Mouse (Mus musculus): ENCODE measurements around the gene Cfap97d1. TPM values are rescaled to one million over a fixed set of nuclear protein-coding genes. Genes with fewer than 3 reads are reported as not detected.
"Not testable (repeated sequence)": the region's sequence is repeated elsewhere in the genome, so short reads cannot be mapped to it uniquely, and the experiment has no call there.

The Cfap97d1 gene
- total RNA-seq, 2 experiments from 2014 or later, result not detected

- no peak for DNase-seq (ENCODE audit: low spot score in 2 of 2)
- intact Hi-C loops (cut with DNase I), result no loop called here
Observed at GRCm38 (mm10) chr11:101971410-101971809, 12.7 kb upstream of the Cfap97d1 start.

GRCm38 (mm10) chr11:101972097-101972496, 12.0 kb upstream of the Cfap97d1 start:
- intact Hi-C loops (cut with DNase I), result no loop called here

GRCm38 (mm10) chr11:101972651-101973050, 11.4 kb upstream of the Cfap97d1 start:
- intact Hi-C loops (cut with DNase I), result no loop called here
- no peak for DNase-seq (ENCODE audit: low spot score in 2 of 2)

More at GRCm38 (mm10) chr11:101972097-101972496, 12.0 kb upstream of the Cfap97d1 start:
- DNase-seq (ENCODE audit: low spot score in 2 of 2), result no peak

GRCm38 (mm10) chr11:101973496-101973895, 10.6 kb upstream of the Cfap97d1 start:
- DNase-seq (ENCODE audit: low spot score in 2 of 2), result no peak
- intact Hi-C loops (cut with DNase I), result no loop called here

GRCm38 (mm10) chr11:101974181-101974580, 9.9 kb upstream of the Cfap97d1 start:
- DNase-seq (ENCODE audit: low spot score in 2 of 2), result no peak
- intact Hi-C loops (cut with DNase I), result no loop called here

- intact Hi-C loops (cut with DNase I), result no loop called here
- DNase-seq (ENCODE audit: low spot score in 2 of 2), result no peak
Observed at GRCm38 (mm10) chr11:101974923-101975322, 9.2 kb upstream of the Cfap97d1 start.

- intact Hi-C loops (cut with DNase I), result no loop called here
- no peak for DNase-seq (ENCODE audit: low spot score in 2 of 2)
Observed at GRCm38 (mm10) chr11:101976949-101977348, 7.1 kb upstream of the Cfap97d1 start.

- no peak for DNase-seq (ENCODE audit: low spot score in 2 of 2)
- intact Hi-C loops (cut with DNase I), result no loop called here
Observed at GRCm38 (mm10) chr11:101979140-101979539, 4.9 kb upstream of the Cfap97d1 start.

- intact Hi-C loops (cut with DNase I), result no loop called here
Observed at GRCm38 (mm10) chr11:101980603-101981157, 3.4 kb upstream of the Cfap97d1 start.

GRCm38 (mm10) chr11:101981850-101982249, 2.2 kb upstream of the Cfap97d1 start:
- intact Hi-C loops (cut with DNase I), result no loop called here
- DNase-seq (ENCODE audit: low spot score in 2 of 2), result peak in 1 of 2 experiments; percentile 58

More at GRCm38 (mm10) chr11:101980603-101981157, 3.4 kb upstream of the Cfap97d1 start:
- no peak for DNase-seq (ENCODE audit: low spot score in 2 of 2)

GRCm38 (mm10) chr11:101982981-101983411, 1.1 kb upstream of the Cfap97d1 start:
- DNase-seq (ENCODE audit: low spot score in 2 of 2), result peak in 1 of 2 experiments; percentile 35
- intact Hi-C loops (cut with DNase I), result no loop called here

GRCm38 (mm10) chr11:101983431-101983921, 603 bp upstream of the Cfap97d1 start:
- intact Hi-C loops (cut with DNase I), result no loop called here
- DNase-seq (ENCODE audit: low spot score in 2 of 2), result no peak

- DNase-seq (ENCODE audit: low spot score in 2 of 2); intact Hi-C loops (cut with DNase I): not testable (repeated sequence)
Observed at GRCm38 (mm10) chr11:101985450-101985849, 1.4 kb downstream of the Cfap97d1 start.

GRCm38 (mm10) chr11:101985990-101986389, 1.9 kb downstream of the Cfap97d1 start:
- intact Hi-C loops (cut with DNase I), result loop anchor here (1.0 to 2.0 kb wide), 3 partner anchors 54 to 155 kb away; no protein-coding TSS in a partner anchor
- peak; percentile 81 to 85 for DNase-seq (ENCODE audit: low spot score in 2 of 2)

GRCm38 (mm10) chr11:101986913-101987312, 2.8 kb downstream of the Cfap97d1 start, which contains the start of gene Dusp3:
TSS of gene Dusp3 (minus strand) at chr11:101987013.
- intact Hi-C loops (cut with DNase I), result loop anchor here (1.0 to 2.0 kb wide), 3 partner anchors 53 to 154 kb away; no protein-coding TSS in a partner anchor
- no peak for DNase-seq (ENCODE audit: low spot score in 2 of 2)

- intact Hi-C loops (cut with DNase I), result no loop called here
- peak; percentile 67 to 76 for DNase-seq (ENCODE audit: low spot score in 2 of 2)
Observed at GRCm38 (mm10) chr11:101990244-101990643, 6.2 kb downstream of the Cfap97d1 start.

- intact Hi-C loops (cut with DNase I), result loop anchor here (2.0 kb wide), 1 partner anchor 35 kb away; no protein-coding TSS in a partner anchor
- no peak for DNase-seq (ENCODE audit: low spot score in 2 of 2)
Observed at GRCm38 (mm10) chr11:101991813-101992212, 7.7 kb downstream of the Cfap97d1 start.

GRCm38 (mm10) chr11:101992411-101992810, 8.3 kb downstream of the Cfap97d1 start:
- intact Hi-C loops (cut with DNase I), result loop anchor here (2.0 kb wide), 1 partner anchor 34 kb away; no protein-coding TSS in a partner anchor
- DNase-seq (ENCODE audit: low spot score in 2 of 2), result peak; percentile 55 to 63

- intact Hi-C loops (cut with DNase I), result no loop called here
Observed at GRCm38 (mm10) chr11:101994100-101994499, 10.0 kb downstream of the Cfap97d1 start.

GRCm38 (mm10) chr11:101995938-101996337, 11.9 kb downstream of the Cfap97d1 start:
- no peak for DNase-seq (ENCODE audit: low spot score in 2 of 2)
- intact Hi-C loops (cut with DNase I), result no loop called here

More at GRCm38 (mm10) chr11:101994100-101994499, 10.0 kb downstream of the Cfap97d1 start:
- no peak for DNase-seq (ENCODE audit: low spot score in 2 of 2)

- no peak for DNase-seq (ENCODE audit: low spot score in 2 of 2)
- intact Hi-C loops (cut with DNase I), result no loop called here
Observed at GRCm38 (mm10) chr11:101998258-101998657, 14.2 kb downstream of the Cfap97d1 start.
